Mouse (Mus musculus): ENCODE measurements around the gene Clba1. TPM values are rescaled to one million over a fixed set of nuclear protein-coding genes. Genes with fewer than 3 reads are reported as not detected.
"Not testable (repeated sequence)": the region's sequence is repeated elsewhere in the genome, so short reads cannot be mapped to it uniquely, and the experiment has no call there.

Gene Clba1
- total RNA-seq, 2 experiments from 2014 or later = 0.34 to 0.57 TPM

DNA sequence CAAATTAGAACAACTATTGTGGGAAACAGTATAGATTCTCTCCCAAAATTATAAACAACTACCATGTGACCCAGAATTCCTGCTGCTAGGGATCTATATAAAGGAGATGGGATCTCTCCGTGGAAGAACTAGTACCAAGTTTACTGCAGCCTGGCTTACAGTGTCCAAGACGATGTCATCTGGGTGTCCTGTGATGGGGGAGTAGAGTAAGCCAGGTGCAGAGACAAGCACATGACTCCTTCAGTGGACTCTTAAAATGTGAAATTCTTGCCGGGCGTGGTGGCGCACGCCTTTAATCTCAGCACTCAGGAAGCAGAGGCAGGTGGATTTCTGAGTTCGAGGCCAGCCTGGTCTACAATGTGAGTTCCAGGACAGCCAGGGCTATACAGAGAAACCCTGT lies 8.1 kb downstream of the Clba1 start:
- not testable (repeated sequence) for DNase-seq (ENCODE audit: low spot score)

DNA sequence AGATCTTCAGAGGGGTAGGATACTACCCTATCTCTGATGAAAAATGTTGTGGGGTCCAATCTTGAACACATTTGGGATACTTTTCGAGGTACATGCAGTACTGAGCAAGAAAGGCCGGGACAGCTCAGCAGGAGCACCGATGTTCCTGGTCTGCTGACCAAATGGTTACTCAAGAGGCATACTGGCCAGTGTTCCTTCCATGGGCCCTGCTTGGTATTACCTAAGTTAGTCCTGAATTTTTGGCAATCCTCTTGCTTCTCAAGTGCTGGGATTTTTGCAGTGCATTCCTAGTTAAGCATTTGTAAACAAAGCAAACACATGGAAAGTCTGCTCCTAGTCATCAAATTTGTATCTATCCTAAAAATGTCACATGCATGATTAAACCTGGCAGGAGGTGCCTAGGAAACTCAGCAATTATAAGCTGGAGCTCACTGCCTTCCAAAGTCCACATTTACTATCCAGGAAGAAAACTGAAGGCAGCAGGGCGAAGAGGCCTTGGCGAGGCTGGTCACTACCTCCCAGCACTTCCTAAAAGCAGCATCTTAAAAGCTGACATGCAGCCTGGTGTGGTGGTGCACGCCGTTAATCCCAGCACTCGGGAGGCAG lies 10.4 kb downstream of the Clba1 start:
- no peak for DNase-seq (ENCODE audit: low spot score)

GRCm38 (mm10) chr12:112820401-112820999 lies 11.8 kb downstream of the Clba1 start:
- DNase-seq (ENCODE audit: low spot score) = no peak

DNA sequence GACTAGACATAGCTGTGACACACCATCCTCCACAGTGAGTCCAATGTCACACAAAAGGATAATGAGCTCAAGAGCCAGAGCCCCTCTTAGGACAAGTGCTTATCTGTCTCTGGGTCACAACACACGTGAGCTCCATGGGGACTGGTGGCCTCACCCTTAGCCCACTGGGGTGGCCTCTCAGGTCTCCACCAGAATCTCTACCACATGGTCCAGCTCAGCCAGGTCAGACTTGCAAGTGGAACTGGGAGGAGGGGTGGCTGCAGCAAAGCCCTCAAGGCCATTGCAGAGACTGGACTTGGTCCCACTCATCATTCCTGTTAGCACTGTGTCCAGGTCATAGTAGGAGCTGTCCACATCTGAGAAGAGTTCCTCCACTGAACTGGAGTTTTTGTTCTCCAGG lies 12.5 kb downstream of the Clba1 start:
- no peak for DNase-seq (ENCODE audit: low spot score)

- DNase-seq (ENCODE audit: low spot score) = no peak
Observed at GRCm38 (mm10) chr12:112821974-112822373, 13.2 kb downstream of the Clba1 start.

GRCm38 (mm10) chr12:112822676-112823075 lies 13.9 kb downstream of the Clba1 start:
- no peak for DNase-seq (ENCODE audit: low spot score)

- DNase-seq (ENCODE audit: low spot score) = no peak
Observed at GRCm38 (mm10) chr12:112823221-112823620, 14.5 kb downstream of the Clba1 start.

DNA sequence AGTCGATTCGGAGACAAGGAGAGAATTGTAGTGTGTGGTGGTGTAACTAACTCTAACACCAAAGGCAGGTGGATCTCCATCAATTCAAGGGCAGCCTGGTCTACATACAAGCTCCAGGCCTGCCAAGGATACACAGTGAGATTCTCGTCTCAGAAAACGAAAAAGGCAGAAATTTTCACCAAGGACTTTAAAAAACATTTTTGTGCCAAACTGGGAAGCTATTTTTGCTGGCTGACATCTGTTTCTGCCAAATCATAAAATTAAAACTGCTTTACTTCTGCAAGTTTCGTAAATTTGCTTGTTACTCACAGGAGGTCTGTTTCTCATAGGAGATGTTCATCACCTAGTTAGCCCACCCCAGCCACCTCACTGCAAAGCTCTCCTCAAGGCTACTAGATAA lies 17.2 kb downstream of the Clba1 start:
- no peak for DNase-seq (ENCODE audit: low spot score)

DNA sequence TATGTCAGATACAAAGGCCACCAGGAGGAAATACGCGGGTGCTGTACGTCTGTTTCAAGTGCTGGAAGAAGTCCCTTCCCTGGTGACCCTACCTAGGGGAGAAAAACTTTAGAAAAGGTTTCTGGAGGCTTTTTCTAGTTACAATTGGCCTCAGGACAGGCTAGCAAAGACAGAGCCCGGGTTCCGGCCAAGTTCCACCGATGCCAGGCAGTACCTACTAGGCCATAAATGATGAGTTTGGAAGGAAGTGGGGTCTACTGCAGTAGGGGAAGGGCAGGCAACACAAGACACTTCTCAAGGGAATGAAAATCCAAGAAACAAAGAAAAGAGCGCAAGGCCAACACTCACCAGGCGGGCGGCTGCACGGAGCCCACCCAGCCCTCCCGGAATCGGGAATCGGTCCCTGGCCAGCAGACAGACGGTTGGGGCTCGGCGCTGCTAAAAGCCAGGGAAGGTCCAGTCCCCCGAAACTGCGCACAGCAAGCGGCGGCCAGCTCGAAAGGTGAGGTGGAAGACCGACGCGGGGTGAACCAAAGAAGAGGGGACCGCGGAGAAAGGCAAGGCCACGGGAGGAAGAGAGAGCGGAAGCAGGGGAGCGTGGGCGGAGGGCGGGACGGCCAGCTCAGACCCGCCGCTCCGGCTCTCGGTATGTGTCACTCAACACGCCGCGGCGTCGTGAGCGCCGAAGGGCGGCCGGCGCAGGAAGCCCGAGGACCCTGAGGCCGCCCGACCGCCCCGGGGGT lies 19.9 kb downstream of the Clba1 start:
- no peak for DNase-seq (ENCODE audit: low spot score)

- peak; percentile 97 for DNase-seq (ENCODE audit: low spot score)
Observed at GRCm38 (mm10) chr12:112829244-112829864, 20.6 kb downstream of the Clba1 start, which contains the start of gene Cdca4. TSS of gene Cdca4 (minus strand) at chr12:112829423.

- DNase-seq (ENCODE audit: low spot score) = no peak
Observed at GRCm38 (mm10) chr12:112830141-112830540, 21.4 kb downstream of the Clba1 start.

DNA sequence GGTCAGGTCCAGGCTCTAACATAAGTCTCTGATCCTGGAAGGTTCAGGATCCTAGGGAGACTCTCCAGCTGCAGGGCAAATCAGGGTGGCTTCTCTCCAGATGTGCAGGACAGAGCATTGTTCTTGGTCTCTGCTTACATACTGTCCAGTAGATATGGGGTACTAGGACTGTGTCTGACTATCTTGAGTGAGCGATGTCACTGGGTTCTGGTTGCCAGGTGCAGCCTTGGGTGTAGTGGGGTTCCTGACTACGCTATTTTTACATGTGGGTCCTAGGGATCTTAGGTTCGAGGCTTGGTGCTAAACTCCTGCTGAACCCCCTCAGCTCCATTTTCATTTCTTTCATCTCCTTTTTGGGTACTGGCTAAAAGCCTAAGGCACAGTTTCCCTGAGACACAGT lies 21.8 kb downstream of the Clba1 start:
- no peak for DNase-seq (ENCODE audit: low spot score)

- DNase-seq (ENCODE audit: low spot score) = no peak
Observed at GRCm38 (mm10) chr12:112832411-112832810, 23.7 kb downstream of the Clba1 start.

DNA sequence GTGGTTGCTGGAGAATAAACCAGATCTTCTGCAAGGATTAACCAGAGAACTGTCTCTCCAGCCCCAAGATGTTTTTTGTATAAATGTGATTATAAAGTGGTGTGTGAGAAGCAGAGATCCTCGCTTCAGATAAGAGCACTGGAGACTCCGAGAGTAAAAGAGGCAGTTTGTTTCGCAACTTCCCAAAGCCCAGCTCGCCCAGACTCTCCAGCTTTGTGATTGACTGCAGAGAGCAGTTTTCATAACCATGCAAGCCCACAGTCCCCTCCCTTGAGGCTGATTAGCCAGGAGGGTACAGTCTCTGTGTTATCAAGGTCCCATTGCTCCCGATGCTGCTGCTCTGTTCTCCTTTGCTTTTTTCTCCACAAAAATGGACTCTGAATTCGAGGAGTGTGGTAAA lies 24.8 kb downstream of the Clba1 start:
- DNase-seq (ENCODE audit: low spot score) = no peak

- no peak for DNase-seq (ENCODE audit: low spot score)
Observed at GRCm38 (mm10) chr12:112835046-112835445, 26.3 kb downstream of the Clba1 start.

GRCm38 (mm10) chr12:112840209-112841086 lies 31.7 kb downstream of the Clba1 start:
- no peak for DNase-seq (ENCODE audit: low spot score)

GRCm38 (mm10) chr12:112841338-112841892 lies 32.7 kb downstream of the Clba1 start:
- DNase-seq (ENCODE audit: low spot score) = not testable (repeated sequence)

GRCm38 (mm10) chr12:112842128-112842527 lies 33.4 kb downstream of the Clba1 start:
- not testable (repeated sequence) for DNase-seq (ENCODE audit: low spot score)

GRCm38 (mm10) chr12:112843803-112844202 lies 35.1 kb downstream of the Clba1 start:
- peak; percentile 85 for DNase-seq (ENCODE audit: low spot score)

GRCm38 (mm10) chr12:112847880-112848279 lies 39.1 kb downstream of the Clba1 start:
- DNase-seq (ENCODE audit: low spot score) = no peak

All from gastrocnemius, adult 18-20 months (tissue).